Mouse (Mus musculus): ENCODE data around the gene Syt16.

Syt16 gene

DNA sequence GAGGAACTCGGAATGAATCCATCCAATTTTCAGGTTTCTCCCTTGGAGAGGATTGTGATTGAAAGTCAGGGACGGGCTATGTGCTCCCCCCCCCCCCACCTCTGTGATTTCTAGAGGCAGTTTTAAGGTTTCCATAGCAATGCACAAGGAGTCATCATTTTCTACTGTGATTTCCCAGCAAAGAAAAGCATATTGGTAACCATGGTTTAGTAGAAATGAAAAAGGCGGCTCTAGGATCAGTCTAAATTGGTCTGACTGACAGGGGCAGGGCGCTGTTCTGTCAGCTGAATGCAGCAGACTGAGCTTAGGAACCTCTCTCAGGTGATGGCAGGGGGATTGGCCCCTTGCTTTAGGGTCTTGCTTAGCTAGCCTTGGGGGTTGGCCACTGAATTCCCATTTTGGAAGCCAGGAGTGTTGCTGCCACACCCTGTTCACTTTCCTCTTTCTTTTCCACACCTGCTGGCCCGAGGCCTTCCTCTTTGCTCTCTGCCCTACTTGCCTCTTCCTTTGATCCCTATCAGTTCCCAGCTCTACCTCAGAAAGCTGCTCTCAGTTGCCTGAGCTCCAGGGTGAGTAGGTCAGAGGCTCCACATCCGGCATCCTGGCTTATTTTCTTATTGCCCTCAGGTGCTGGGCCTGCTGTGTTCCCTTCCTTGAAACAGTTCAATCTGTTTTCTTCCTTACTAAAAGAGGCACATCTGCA lies 108.5 kb downstream of the Syt16 start:
- no peak for DNase-seq (ENCODE audit: low read depth, low spot score)

- DNase-seq (ENCODE audit: low read depth, low spot score): no peak
These were observed 111.2 kb downstream of the Syt16 start for GRCm38 (mm10) chr12:74108663-74109081.

- no peak for DNase-seq (ENCODE audit: low read depth, low spot score)
These were observed 112.1 kb downstream of the Syt16 start for GRCm38 (mm10) chr12:74109462-74110068.

DNA sequence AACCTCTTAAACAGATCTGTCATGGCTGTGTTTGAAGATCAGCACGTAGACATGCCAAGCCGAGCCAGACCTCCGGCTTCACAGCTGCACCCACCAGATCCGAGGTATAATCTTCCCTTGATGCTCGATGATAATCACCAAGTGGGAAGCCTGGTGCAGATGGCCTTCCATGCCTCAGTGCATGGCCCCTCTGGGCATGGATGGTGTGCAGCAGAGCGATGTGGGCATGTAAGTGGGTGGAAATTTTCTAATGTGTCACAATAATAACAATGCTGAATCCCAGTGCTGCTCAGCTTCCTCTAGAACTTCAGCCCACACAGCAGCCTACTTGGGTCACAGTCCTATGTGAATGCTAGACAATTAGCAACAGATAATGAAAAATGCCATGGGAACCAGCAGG lies 119.4 kb downstream of the Syt16 start:
- no peak for DNase-seq (ENCODE audit: low read depth, low spot score)

- DNase-seq (ENCODE audit: low read depth, low spot score): no peak
These were observed 128.3 kb downstream of the Syt16 start for GRCm38 (mm10) chr12:74125796-74126195.

- DNase-seq (ENCODE audit: low read depth, low spot score): no peak
These were observed 130.8 kb downstream of the Syt16 start for GRCm38 (mm10) chr12:74128229-74128628.

DNA sequence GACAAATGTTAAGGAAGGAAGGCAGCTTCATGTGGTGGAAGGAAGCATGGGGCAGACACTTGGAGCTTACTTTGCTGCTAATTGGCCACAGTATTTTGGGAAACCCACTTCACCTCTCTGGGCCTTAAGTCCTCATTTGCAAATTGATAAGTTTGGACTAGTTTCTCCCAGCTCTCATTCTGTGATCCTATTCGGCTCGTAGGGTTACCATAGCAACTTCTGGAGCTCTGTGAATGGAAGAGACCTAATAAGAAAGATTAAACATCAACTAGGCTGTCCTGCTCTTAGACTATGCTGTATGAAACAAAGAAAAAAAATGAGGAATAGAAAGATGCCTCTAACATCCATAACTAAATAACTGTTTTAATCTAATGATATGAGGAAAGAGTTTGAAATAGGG lies 134.3 kb downstream of the Syt16 start:
- no peak for DNase-seq (ENCODE audit: low read depth, low spot score)

DNA sequence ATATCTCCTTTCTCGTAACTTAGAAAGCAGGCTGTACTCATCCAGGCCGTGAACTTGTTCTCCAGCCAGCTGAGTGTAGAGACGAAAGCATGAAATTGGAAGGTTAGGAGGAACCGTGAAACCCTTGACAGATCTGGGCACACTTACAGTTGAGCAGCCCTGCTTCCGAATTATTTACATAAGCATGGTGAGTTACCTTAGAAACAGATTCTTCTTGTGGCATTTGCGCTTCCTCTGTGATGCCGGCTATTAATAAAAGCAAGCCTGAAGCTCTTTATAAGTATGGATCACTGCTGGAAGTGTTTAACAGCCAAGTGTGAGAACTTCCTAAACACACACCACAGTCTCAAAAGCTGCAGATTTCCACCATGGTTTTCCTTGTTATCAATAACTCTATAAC lies 144.7 kb downstream of the Syt16 start:
- DNase-seq (ENCODE audit: low read depth, low spot score): peak; percentile 22

DNA sequence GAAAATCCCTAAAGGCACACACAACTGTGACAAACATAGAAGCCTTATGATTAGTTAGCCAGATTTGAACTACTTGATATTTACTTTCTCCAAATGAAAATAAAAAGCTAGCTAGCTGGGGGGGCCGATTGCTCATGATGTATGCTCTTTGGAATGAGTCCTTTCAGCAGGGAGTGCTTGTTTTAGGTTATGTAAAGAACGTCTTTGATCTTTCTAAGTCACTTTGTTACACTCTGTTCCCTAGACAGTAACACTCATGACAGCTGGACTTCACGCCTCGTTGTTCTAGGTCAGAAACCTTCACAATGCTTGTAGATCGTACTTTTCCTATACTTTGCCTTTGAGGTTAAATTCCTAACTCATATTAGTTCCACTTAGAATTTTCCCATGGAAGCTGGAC lies 146.9 kb downstream of the Syt16 start:
- no peak for DNase-seq (ENCODE audit: low read depth, low spot score)

DNA sequence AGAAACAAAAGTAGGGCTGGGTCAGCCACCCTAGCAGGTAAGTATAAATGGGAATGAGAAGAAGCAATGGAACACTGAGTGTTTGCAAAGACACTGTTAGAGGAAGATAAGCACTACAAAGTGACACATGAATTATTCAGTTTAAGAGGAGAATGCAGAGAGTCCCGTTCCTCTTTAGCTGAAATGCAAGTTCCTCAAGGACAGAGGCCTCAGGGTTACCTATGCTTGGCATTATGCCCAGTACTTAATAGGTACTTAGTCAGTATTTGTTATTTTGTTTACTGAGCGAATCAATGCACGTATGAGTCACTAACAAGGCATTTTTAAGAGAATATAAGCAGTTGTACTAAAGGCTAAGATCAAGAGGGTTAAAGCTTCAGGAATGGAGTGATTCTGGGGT lies 163.3 kb downstream of the Syt16 start:
- DNase-seq (ENCODE audit: low read depth, low spot score): no peak

- peak; percentile 24 for DNase-seq (ENCODE audit: low read depth, low spot score)
These were observed 165.6 kb downstream of the Syt16 start for GRCm38 (mm10) chr12:74163080-74163479.

DNA sequence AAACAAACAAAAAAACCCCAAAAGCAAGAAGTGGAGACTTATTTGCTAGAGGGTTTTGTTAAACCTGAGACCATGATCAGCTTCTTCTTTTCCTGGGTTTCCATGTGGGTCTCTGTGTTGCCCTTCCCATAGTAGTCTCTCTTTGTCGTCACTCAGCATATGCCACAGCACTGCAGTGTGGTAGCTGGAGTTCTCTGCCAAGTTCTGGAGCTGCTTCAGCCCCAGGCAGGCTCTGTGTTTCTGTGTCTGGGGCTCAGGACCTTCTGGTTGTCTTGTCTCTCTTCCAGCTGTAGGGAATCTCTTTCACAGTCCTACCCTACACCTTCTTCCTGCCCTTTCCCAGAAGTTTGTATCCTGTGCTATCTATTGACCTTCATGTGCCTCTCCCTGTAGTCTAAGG lies 173.8 kb downstream of the Syt16 start:
- DNase-seq (ENCODE audit: low read depth, low spot score): no peak

GRCm38 (mm10) chr12:74173902-74174301 lies 176.4 kb downstream of the Syt16 start:
- DNase-seq (ENCODE audit: low read depth, low spot score): peak; percentile 62

DNA sequence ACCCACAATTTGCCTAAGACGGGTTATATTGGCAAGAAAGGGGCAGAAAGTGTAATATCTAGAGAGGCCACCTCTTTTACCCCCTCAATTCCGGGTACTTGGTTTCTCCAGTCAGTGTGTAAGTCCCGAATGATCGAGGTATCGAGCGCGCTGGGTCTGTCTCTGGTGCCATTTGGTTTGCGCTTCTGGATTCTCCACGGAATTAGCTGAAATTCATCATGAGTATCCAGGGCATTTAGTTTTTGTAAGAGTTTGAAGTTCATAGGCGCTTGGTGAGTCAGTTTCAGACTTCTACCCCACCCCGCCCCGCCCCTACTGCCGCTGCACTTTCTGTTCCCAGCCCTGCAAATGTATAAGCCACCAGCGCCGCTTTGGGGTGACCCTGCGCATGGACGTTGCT lies 187.1 kb downstream of the Syt16 start:
- DNase-seq (ENCODE audit: low read depth, low spot score): no peak

- no peak for DNase-seq (ENCODE audit: low read depth, low spot score)
These were observed 190.9 kb downstream of the Syt16 start for GRCm38 (mm10) chr12:74188243-74188785.

GRCm38 (mm10) chr12:74188815-74189214 lies 191.4 kb downstream of the Syt16 start:
- DNase-seq (ENCODE audit: low read depth, low spot score): no peak

DNA sequence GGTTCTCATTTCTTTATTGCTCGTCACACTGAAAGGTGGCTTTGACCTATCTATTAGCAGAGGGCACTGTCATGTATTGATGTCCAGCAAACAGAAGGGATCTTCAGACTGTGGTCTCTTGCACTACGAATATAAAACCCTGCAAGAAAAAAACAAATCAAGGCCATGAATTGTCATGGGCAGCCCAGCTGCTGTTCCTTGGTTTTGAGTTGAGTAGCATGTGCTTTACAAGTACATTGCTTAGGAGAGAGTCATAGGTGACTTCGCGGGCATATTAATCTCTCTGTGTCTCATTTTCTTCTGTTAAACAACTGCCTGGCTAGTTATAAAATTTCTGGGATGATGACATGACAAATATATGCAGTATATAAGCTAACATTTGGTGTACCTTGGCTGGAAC lies 192.4 kb downstream of the Syt16 start:
- DNase-seq (ENCODE audit: low read depth, low spot score): no peak

- no peak for DNase-seq (ENCODE audit: low read depth, low spot score)
These were observed 192.8 kb downstream of the Syt16 start for GRCm38 (mm10) chr12:74190297-74190696.

- DNase-seq (ENCODE audit: low read depth, low spot score): no peak
These were observed 195.1 kb downstream of the Syt16 start for GRCm38 (mm10) chr12:74192552-74192951.

DNA sequence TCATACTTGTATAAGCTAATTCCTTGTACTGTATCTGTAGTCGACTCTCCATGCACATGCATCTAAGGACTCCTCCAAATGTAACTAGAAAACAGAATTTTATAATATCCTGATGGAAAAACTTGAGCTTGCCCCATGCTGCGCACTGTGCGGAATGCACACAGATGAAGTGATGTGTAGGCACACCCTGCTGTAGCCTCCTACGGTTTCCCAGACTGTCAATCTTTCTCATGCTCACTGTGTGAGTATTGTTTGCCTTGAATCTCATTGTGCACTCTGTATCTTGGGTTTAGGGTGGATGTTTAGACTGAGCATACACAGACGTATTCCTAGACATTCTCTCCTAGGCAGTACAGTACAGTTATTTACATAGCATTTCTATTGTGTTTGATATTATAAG lies 203.9 kb downstream of the Syt16 start:
- no peak for DNase-seq (ENCODE audit: low read depth, low spot score)

GRCm38 (mm10) chr12:74202431-74203042 lies 205.1 kb downstream of the Syt16 start:
- no peak for DNase-seq (ENCODE audit: low read depth, low spot score)

DNA sequence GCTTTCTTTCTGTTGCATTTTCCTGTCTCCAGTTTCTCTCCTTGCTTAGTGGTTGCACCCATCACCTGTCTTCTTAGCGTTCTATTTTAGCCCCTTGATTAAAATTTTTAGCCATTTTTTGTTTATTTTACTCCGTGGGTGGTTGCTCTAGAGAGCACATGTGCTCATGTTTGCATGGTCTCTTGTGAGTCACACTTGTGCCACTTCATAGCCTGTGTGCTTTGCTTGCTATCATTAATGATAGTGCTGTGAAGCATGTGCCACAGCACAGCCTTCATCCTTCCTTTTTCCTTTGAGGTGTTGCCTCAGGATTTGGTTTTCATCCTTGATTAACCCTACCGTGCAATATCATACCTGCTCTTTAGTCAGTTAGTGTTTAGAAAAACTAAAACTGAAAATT lies 214.7 kb downstream of the Syt16 start:
- no peak for DNase-seq (ENCODE audit: low read depth, low spot score)

Measured in brain, embryonic 18.5 days (tissue).